Mouse (Mus musculus): ENCODE data around the gene Shank3.

The Shank3 gene

GRCm38 (mm10) chr15:89524611-89525415 lies 25.4 kb downstream of the Shank3 start:
- DNase-seq (ENCODE audit: low spot score), result no peak

GRCm38 (mm10) chr15:89525464-89525863 lies 26.0 kb downstream of the Shank3 start:
- DNase-seq (ENCODE audit: low spot score), result no peak

- no peak for DNase-seq (ENCODE audit: low spot score)
Measured at GRCm38 (mm10) chr15:89525896-89526295, 26.5 kb downstream of the Shank3 start.

- no peak for DNase-seq (ENCODE audit: low spot score)
Measured at GRCm38 (mm10) chr15:89526776-89527325, 27.4 kb downstream of the Shank3 start.

- DNase-seq (ENCODE audit: low spot score), result no peak
Measured at GRCm38 (mm10) chr15:89527466-89527865, 28.0 kb downstream of the Shank3 start.

GRCm38 (mm10) chr15:89528201-89528850 lies 28.9 kb downstream of the Shank3 start:
- no peak for DNase-seq (ENCODE audit: low spot score)

GRCm38 (mm10) chr15:89528923-89529322 lies 29.5 kb downstream of the Shank3 start:
- DNase-seq (ENCODE audit: low spot score), result no peak

GRCm38 (mm10) chr15:89530336-89530735 lies 30.9 kb downstream of the Shank3 start:
- peak; percentile 61 for DNase-seq (ENCODE audit: low spot score)

- no peak for DNase-seq (ENCODE audit: low spot score)
Measured at GRCm38 (mm10) chr15:89531399-89531798, 32.0 kb downstream of the Shank3 start.

GRCm38 (mm10) chr15:89532026-89532923 lies 32.9 kb downstream of the Shank3 start:
- DNase-seq (ENCODE audit: low spot score), result no peak

GRCm38 (mm10) chr15:89532924-89533842 lies 33.8 kb downstream of the Shank3 start:
- no peak for DNase-seq (ENCODE audit: low spot score)

GRCm38 (mm10) chr15:89533843-89534207 lies 34.4 kb downstream of the Shank3 start:
- no peak for DNase-seq (ENCODE audit: low spot score)

GRCm38 (mm10) chr15:89544171-89544570 lies 44.7 kb downstream of the Shank3 start:
- no peak for DNase-seq (ENCODE audit: low spot score)

- no peak for DNase-seq (ENCODE audit: low spot score)
Measured at GRCm38 (mm10) chr15:89547321-89547720, 47.9 kb downstream of the Shank3 start.

GRCm38 (mm10) chr15:89547824-89548601 lies 48.6 kb downstream of the Shank3 start:
- DNase-seq (ENCODE audit: low spot score), result no peak

GRCm38 (mm10) chr15:89548837-89549236 lies 49.4 kb downstream of the Shank3 start:
- DNase-seq (ENCODE audit: low spot score), result no peak

GRCm38 (mm10) chr15:89550506-89550905 lies 51.1 kb downstream of the Shank3 start:
- DNase-seq (ENCODE audit: low spot score), result no peak

GRCm38 (mm10) chr15:89551733-89552132 lies 52.3 kb downstream of the Shank3 start:
- DNase-seq (ENCODE audit: low spot score), result no peak

GRCm38 (mm10) chr15:89555591-89555990 lies 56.2 kb downstream of the Shank3 start:
- DNase-seq (ENCODE audit: low spot score), result no peak

All from layer of hippocampus, adult 9-10 months (tissue).